Mouse (Mus musculus) spleen, adult 2 months (tissue): Measurements from ENCODE around the gene Nos3. TPM values are rescaled to one million over a fixed set of nuclear protein-coding genes. Genes with fewer than 3 reads are reported as not detected.

ENCODE experiments used
- DNase-seq, 2 experiments: peaks; one replicate each; pipeline versions ENCODE4 v3.0.0 to v3.0.0-alpha.2; 2012 to 2021; ENCODE audit warnings: low spot score in 2 of 2, low read depth in 1 of 2
- H3K27ac ChIP-seq: fragments of 200-500 bp; 2 replicates; pipeline ENCODE4 v1.5.1; 2012; ENCODE audit warnings: low read length, inconsistent platforms; ENCODE audit not compliant: insufficient read depth
- H3K27me3 ChIP-seq: fragments of 200-500 bp; 2 replicates; pipeline ENCODE4 v1.6.1; 2012; ENCODE audit warnings: mild to moderate bottlenecking, moderate library complexity, low read length, inconsistent platforms; ENCODE audit not compliant: control insufficient read depth, insufficient read depth
- H3K36me3 ChIP-seq: fragments of 200-500 bp; 2 replicates; pipeline ENCODE4 v1.6.1; 2012; ENCODE audit warnings: mild to moderate bottlenecking, low read length, inconsistent platforms; ENCODE audit not compliant: control insufficient read depth, insufficient read depth
- H3K4me1 ChIP-seq: fragments of 200-500 bp; 2 replicates; pipeline ENCODE4 v1.6.1; 2011; ENCODE audit warnings: inconsistent platforms; ENCODE audit not compliant: control insufficient read depth, insufficient read depth, insufficient read length
- H3K4me3 ChIP-seq: fragments of 200-500 bp; 2 replicates; pipeline ENCODE4 v1.5.1; 2011; ENCODE audit warnings: mild to moderate bottlenecking, inconsistent platforms; ENCODE audit not compliant: insufficient read depth, insufficient read length; ENCODE audit errors: extremely low read depth
- CTCF ChIP-seq: fragments of 200-500 bp; IDR thresholded peaks from 2 replicates; pipeline ENCODE4 v1.5.1; 2011; ENCODE audit warnings: mild to moderate bottlenecking, inconsistent platforms; ENCODE audit not compliant: insufficient read depth, insufficient read length, insufficient replicate concordance; ENCODE audit errors: extremely low read depth
- POLR2A ChIP-seq: fragments of 200-500 bp; IDR thresholded peaks from 2 replicates; pipeline ENCODE4 v1.6.1; 2011; ENCODE audit warnings: low read depth, low read length, inconsistent platforms
- WGBS: fragments of 180-500 bp; shearing (Covaris S2); methylation state at CpG from one replicate; pipeline ENCODE4 v1.1.7; 2018; 5-methylcytosine and 5-hydroxymethylcytosine counted together
- polyA plus RNA-seq: library from polyadenylated mRNA; depleted of rRNA; stranded (reverse); fragments of >200 nt; gene quantifications from 2 replicates; pipeline ENCODE4 v1.2.3, GENCODE M21; 2012

The Nos3 gene
- polyA plus RNA-seq, 1 experiment: 8.4 TPM

DNA sequence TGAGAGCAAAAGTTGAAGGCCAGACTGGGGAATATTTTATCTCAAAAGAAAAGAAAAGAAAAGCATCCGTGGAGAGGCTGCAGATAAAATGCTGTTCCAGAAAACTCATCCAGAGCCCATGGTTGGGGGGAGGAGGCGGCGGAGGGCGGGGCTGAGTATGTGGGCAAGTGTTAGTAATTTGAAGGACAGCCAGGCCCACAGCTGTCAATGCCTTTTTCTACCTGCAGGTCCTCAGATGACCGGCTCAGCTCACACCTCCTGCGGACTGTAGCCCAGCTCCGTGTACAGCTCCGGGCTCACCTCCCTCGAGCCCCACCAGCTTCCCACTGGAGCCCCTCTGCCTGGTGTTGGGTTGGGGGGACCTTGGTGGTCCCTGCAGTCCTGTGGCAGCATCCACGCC, 35.1 kb downstream of the Nos3 start:
- whole genome bisulfite sequencing: 92% methylated on average over 10 of the region's 10 CpGs
- H3K4me1 ChIP-seq: no peaks in the 10 kb centered on the region

DNA sequence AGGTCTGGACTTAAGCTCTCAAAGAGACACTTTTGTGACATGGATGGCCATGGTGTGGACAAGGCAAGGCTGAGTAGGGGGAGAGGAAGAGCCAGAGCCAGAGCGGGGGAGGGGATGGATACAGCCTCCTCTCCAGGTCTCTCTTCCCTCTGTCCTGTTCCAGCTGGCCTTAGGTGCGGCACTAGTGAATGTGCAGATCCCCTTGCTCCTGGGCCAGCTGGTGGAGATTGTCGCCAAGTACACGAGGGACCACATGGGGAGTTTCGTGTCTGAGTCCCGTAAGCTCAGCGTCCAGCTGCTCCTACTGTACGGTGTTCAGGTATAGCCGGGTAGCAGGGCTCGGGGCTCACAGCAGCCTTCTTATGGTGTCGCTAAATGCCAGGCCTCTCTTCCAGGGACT, 35.8 kb downstream of the Nos3 start:
- TF ChIP-seq CTCF (no peak), POLR2A (no peak)
- Histone ChIP-seq H3K4me1 (no peaks in the 10 kb centered on the region), H3K36me3 (0 out of 2 replicates have a peak, but pooled peaks cover 1% of the 10 kb centered on the region), H3K27me3 (no peaks in the 10 kb centered on the region), H3K4me3 (no peak overlapping the region), H3K27ac (no peak overlapping the region)
- WGBS: 95% methylated on average over 11 of the region's 11 CpGs
- no peak for DNase-seq

More for the DNA sequence above, 35.1 kb downstream of the Nos3 start:
- H3K27ac ChIP-seq: no peak overlapping the region
- no peak for DNase-seq
- H3K27me3 ChIP-seq: no peaks in the 10 kb centered on the region
- no peak overlapping the region for H3K4me3 ChIP-seq
- 0 out of 2 replicates have a peak, but pooled peaks cover 1% of the 10 kb centered on the region for H3K36me3 ChIP-seq
- no peak for TF ChIP-seq POLR2A
- no peak for TF ChIP-seq CTCF

- TF ChIP-seq CTCF: no peak
- no peak for TF ChIP-seq POLR2A
- Histone ChIP-seq H3K4me3 (no peak overlapping the region), H3K36me3 (0 out of 2 replicates have a peak, but pooled peaks cover 1% of the 10 kb centered on the region), H3K27ac (no peak overlapping the region), H3K27me3 (no peaks in the 10 kb centered on the region), H3K4me1 (no peaks in the 10 kb centered on the region)
- no peak for DNase-seq
- 94% methylated on average over 5 of the region's 5 CpGs for WGBS
Measured at GRCm38 (mm10) chr5:24400911-24401605, 36.4 kb downstream of the Nos3 start.

- Histone ChIP-seq H3K4me3 (no peak overlapping the region), H3K36me3 (peaks cover 3% of the 10 kb centered on the region; the same call in 1 of the 2 replicates), H3K27ac (no peak overlapping the region), H3K4me1 (no peaks in the 10 kb centered on the region), H3K27me3 (no peaks in the 10 kb centered on the region)
- WGBS: 94% methylated on average over 9 of the region's 9 CpGs
- TF ChIP-seq CTCF: no peak
- TF ChIP-seq POLR2A: no peak
- no peak for DNase-seq
Measured at GRCm38 (mm10) chr5:24401969-24402368, 37.4 kb downstream of the Nos3 start.

DNA sequence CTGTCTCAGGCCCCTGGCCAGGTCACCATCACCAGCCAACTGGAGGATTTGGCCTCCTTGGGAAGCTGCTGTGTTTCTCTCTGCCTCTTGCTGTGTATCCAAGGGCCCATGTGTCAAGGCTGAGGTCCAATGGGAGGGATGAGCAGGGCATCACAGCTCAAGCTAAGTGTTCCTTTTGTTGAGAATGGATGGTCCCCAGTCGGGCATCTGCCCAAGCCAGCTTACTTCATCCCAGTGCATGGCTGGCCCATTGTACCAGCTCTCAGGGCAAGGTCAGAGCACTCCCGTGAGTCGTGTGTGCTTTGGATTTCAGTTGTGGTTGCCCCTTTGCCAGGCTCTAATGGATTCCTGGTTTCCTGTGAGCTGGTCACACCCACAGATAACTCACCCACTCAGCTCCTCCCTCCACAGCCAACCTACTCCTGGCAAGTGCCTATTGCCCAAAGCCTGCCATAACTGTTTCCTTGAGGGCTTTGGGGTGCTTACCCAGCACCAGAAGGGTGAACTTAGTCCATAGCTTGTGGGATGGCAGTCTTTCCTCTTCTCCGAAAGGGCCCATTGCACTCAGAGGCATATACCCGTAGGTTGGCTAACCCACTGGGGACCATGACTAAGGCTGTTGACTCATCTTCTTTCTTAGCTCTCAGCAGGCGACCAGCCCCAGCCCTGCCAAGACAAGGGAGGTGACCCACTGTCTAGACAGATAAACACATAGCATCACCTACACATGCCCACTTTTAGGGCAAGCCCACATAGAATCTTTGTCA, 40.2 kb downstream of the Nos3 start:
- WGBS: 76% methylated on average over 6 of the region's 6 CpGs
- Histone ChIP-seq H3K4me1 (no peaks in the 10 kb centered on the region), H3K36me3 (peaks cover 3% of the 10 kb centered on the region; the same call in 1 of the 2 replicates), H3K27me3 (no peaks in the 10 kb centered on the region), H3K4me3 (no peak overlapping the region), H3K27ac (no peak overlapping the region)
- DNase-seq: no peak
- TF ChIP-seq CTCF (no peak), POLR2A (no peak)

DNA sequence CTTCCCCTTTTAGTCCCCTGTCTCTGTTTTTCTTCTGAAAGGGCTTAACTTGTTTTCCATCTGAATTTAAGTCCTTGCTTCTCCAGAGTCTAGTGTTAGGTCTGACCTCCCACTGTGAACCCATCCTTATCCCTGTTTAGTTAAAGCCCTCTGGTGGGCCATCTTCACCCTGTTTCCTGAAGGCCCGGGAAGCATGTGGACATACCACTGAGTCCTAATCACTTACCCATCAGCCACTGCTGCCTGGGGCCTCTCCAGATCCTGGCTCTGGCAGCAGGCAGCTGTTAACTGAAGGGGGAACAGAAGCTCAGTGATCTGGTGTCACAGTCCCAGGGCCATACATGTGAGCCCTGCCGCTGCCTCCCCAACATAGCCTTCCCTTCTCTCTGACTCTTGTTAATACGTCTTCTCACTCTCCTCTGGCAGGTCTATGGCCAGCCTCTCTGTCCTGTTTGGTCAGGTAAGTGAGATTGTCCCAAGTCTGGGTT, 40.8 kb downstream of the Nos3 start:
- TF ChIP-seq POLR2A: no peak
- no peak for TF ChIP-seq CTCF
- no peaks in the 10 kb centered on the region for H3K4me1 ChIP-seq
- H3K27ac ChIP-seq: no peak overlapping the region
- H3K36me3 ChIP-seq: peaks cover 3% of the 10 kb centered on the region; the same call in 1 of the 2 replicates
- WGBS: 91% methylated on average over 3 of the region's 3 CpGs
- no peaks in the 10 kb centered on the region for H3K27me3 ChIP-seq
- no peak overlapping the region for H3K4me3 ChIP-seq
- no peak for DNase-seq

DNA sequence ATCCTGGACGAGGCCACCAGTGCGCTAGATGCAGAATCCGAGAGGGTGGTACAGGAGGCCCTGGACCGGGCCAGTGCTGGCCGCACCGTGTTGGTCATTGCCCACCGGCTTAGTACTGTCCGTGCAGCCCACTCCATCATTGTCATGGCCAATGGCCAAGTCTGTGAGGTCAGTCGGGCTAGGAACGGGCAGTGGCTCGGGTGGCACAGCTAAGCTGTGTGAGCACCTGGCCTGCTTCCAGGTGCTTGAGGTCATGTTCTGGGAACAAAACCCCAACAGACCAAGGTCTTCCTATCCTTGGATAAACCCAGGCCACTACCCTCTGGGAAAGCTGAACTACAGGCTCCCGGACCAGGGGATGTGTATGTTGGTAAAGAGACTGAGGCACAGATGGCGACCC, 44.0 kb downstream of the Nos3 start:
- Histone ChIP-seq H3K4me1 (no peaks in the 10 kb centered on the region), H3K27me3 (no peaks in the 10 kb centered on the region), H3K27ac (no peak overlapping the region), H3K4me3 (no peak overlapping the region), H3K36me3 (peaks cover 1% of the 10 kb centered on the region; the same call in 1 of the 2 replicates)
- TF ChIP-seq POLR2A (no peak), CTCF (no peak)
- 92% methylated on average over 13 of the region's 13 CpGs for WGBS
- no peak for DNase-seq
